Mouse (Mus musculus) urinary bladder, adult 18-20 months (tissue): ENCODE results near the gene Hddc3.
"Not testable (repeated sequence)": the region's sequence is repeated elsewhere in the genome, so short reads cannot be mapped to it uniquely, and the experiment has no call there.

Source experiments
- DNase-seq, 2 experiments: peaks; one replicate each; pipeline ENCODE4 v3.0.0; 2022; ENCODE audit warnings: low spot score in 2 of 2, mixed read lengths in 2 of 2

Hddc3 gene

GRCm38 (mm10) chr7:80369967-80370431, 27.1 kb downstream of the Hddc3 start:
- DNase-seq, result no peak

- peak; percentile 74 to 77 for DNase-seq
These were observed 27.7 kb downstream of the Hddc3 start for GRCm38 (mm10) chr7:80370649-80371040.

- DNase-seq, result peak; percentile 47 to 51
These were observed 28.3 kb downstream of the Hddc3 start, which contains the start of gene Man2a2 for GRCm38 (mm10) chr7:80371041-80371751. Gene Man2a2, minus strand, starts transcription at chr7:80371375.

- no peak for DNase-seq
These were observed 29.3 kb downstream of the Hddc3 start for GRCm38 (mm10) chr7:80372166-80372565.

GRCm38 (mm10) chr7:80372667-80373066, 29.8 kb downstream of the Hddc3 start:
- DNase-seq, result no peak

- DNase-seq, result no peak
These were observed 30.4 kb downstream of the Hddc3 start for GRCm38 (mm10) chr7:80373352-80373751.

- DNase-seq, result no peak
These were observed 30.9 kb downstream of the Hddc3 start for GRCm38 (mm10) chr7:80373850-80374249.

- DNase-seq, result no peak
These were observed 31.4 kb downstream of the Hddc3 start for GRCm38 (mm10) chr7:80374280-80374679.

- DNase-seq, result no peak
These were observed 31.8 kb downstream of the Hddc3 start for GRCm38 (mm10) chr7:80374733-80375132.

- DNase-seq, result peak in 1 of 2 experiments; percentile 63
These were observed 32.6 kb downstream of the Hddc3 start for GRCm38 (mm10) chr7:80375376-80376039.

GRCm38 (mm10) chr7:80376192-80376591, 33.3 kb downstream of the Hddc3 start:
- DNase-seq, result no peak

GRCm38 (mm10) chr7:80377471-80377870, 34.6 kb downstream of the Hddc3 start:
- DNase-seq, result peak in 1 of 2 experiments; percentile 56

- no peak for DNase-seq
These were observed 36.6 kb downstream of the Hddc3 start for GRCm38 (mm10) chr7:80379531-80379930.

GRCm38 (mm10) chr7:80382919-80383318, 40.0 kb downstream of the Hddc3 start:
- DNase-seq, result no peak

- peak; percentile 82 to 86 for DNase-seq
These were observed 43.5 kb downstream of the Hddc3 start for GRCm38 (mm10) chr7:80386235-80386930.

GRCm38 (mm10) chr7:80387033-80387632, 44.2 kb downstream of the Hddc3 start:
- DNase-seq, result no peak

- peak in 1 of 2 experiments; percentile 41 for DNase-seq
These were observed 45.0 kb downstream of the Hddc3 start, which contains the start of gene Fes for GRCm38 (mm10) chr7:80387633-80388543. Gene Fes, minus strand, starts transcription at chr7:80387946.

- DNase-seq, result peak in 1 of 2 experiments; percentile 59
These were observed 49.2 kb downstream of the Hddc3 start for GRCm38 (mm10) chr7:80392119-80392518.

GRCm38 (mm10) chr7:80394600-80394999, 51.7 kb downstream of the Hddc3 start:
- no peak for DNase-seq

GRCm38 (mm10) chr7:80396427-80396826, 53.5 kb downstream of the Hddc3 start:
- not testable (repeated sequence) for DNase-seq

GRCm38 (mm10) chr7:80397986-80398385, 55.1 kb downstream of the Hddc3 start:
- no peak for DNase-seq
